ENCODE assay signal across 8 mouse cellular contexts in genomic region chr13:24988391-24988790, GRCm38 (mm10). TPM values are rescaled to one million over a fixed set of nuclear protein-coding genes. Genes with fewer than 3 reads are reported as not detected.
DNase-seq lines count a peak whose midpoint lies in the region; ATAC-seq and TF ChIP-seq lines count a peak whose summit lies in the region.

No protein-coding gene starts in this region.

- intact Hi-C loops in heart, postnatal 14 days (cut with DNase I) = loop anchor here (2.0 kb wide), 1 partner anchor 50 kb away; no protein-coding TSS in a partner anchor

- H3K9me3 ChIP-seq in G1E (replicated peaks) = no peaks in the 10 kb centered on the region
- no peaks in the 10 kb centered on the region for H3K9me3 ChIP-seq in embryonic facial prominence, embryonic 14.5 days (ENCODE audit: control insufficient read depth, low read length)
- H3K9me3 ChIP-seq in lung, embryonic 16.5 days (ENCODE audit: control insufficient read depth, low read length) = no peaks in the 10 kb centered on the region

- no peak for DNase-seq in G1E (ENCODE audit: low spot score)
- peak; percentile 60 for DNase-seq in adrenal gland, postnatal 25 days
- DNase-seq in embryonic facial prominence, embryonic 14.5 days (ENCODE audit: low spot score) = peak; percentile 66
- DNase-seq in heart, postnatal 14 days = peak; percentile 59 to 69
- DNase-seq in kidney, postnatal 25 days = peak; percentile 76 to 79
- peak; percentile 14 for DNase-seq in ovary, postnatal 10 days (ENCODE audit: low spot score)
- DNase-seq in c-Kit-positive CD71-positive TER-119-positive erythroid progenitor cells, embryonic 14.5 days (ENCODE audit: low spot score) = no peak

- no peak overlapping the region for H3K4me2 ChIP-seq in embryonic facial prominence, embryonic 14.5 days (ENCODE audit: low read depth, low read length)
- H3K4me2 ChIP-seq in lung, embryonic 16.5 days (ENCODE audit: low read depth, low read length) = no peak overlapping the region

- no peak overlapping the region for H3K27ac ChIP-seq in embryonic facial prominence, embryonic 14.5 days (replicated peaks; ENCODE audit: low read depth, low read length)
- no peak overlapping the region for H3K27ac ChIP-seq in lung, embryonic 16.5 days (ENCODE audit: low read length)

- ATAC-seq in G1E (ENCODE audit: extremely low read depth, insufficient number of reproducible peaks, low FRiP score, poor library complexity, severe bottlenecking) = no peak; the same call in 1 of the 2 replicates
- ATAC-seq in embryonic facial prominence, embryonic 14.5 days (ENCODE audit: low read depth) = peak; percentile 83
- peak; percentile 78 for ATAC-seq in lung, embryonic 16.5 days (ENCODE audit: low read depth)

- no peak overlapping the region for H3K4me3 ChIP-seq in G1E (ENCODE audit: low read depth, low read length)
- H3K4me3 ChIP-seq in embryonic facial prominence, embryonic 14.5 days (ENCODE audit: low read depth, low read length) = no peak overlapping the region
- H3K4me3 ChIP-seq in lung, embryonic 16.5 days (ENCODE audit: low read length) = no peak overlapping the region

- 25% methylated on average over 7 of the region's 7 CpGs for WGBS in embryonic facial prominence, embryonic 14.5 days
- WGBS in lung, embryonic 16.5 days = 34% methylated on average over 7 of the region's 7 CpGs

- peaks cover 75% of the 10 kb centered on the region for H3K36me3 ChIP-seq in G1E (replicated peaks)
- H3K36me3 ChIP-seq in embryonic facial prominence, embryonic 14.5 days (ENCODE audit: control insufficient read depth, insufficient read depth, low read length) = peaks cover 21% of the 10 kb centered on the region
- H3K36me3 ChIP-seq in lung, embryonic 16.5 days (ENCODE audit: control insufficient read depth, insufficient read depth, low read length) = no peaks in the 10 kb centered on the region; the same call in 1 of the 2 replicates

- no peaks in the 10 kb centered on the region for H3K27me3 ChIP-seq in G1E (ENCODE audit: insufficient read depth, low read length)
- no peaks in the 10 kb centered on the region for H3K27me3 ChIP-seq in embryonic facial prominence, embryonic 14.5 days (replicated peaks; ENCODE audit: control insufficient read depth, insufficient read depth, low read length)
- no peaks in the 10 kb centered on the region for H3K27me3 ChIP-seq in lung, embryonic 16.5 days (ENCODE audit: control insufficient read depth, insufficient read depth, low read depth, low read length)

- H3K9ac ChIP-seq in embryonic facial prominence, embryonic 14.5 days (ENCODE audit: low read depth, low read length) = no peak overlapping the region
- no peak overlapping the region for H3K9ac ChIP-seq in lung, embryonic 16.5 days (ENCODE audit: low read length)

- 0 out of 2 replicates have a peak, but pooled peaks have one; percentile 16 for TF ChIP-seq CTCF in G1E (IDR thresholded peaks at IDR 0.05; ENCODE audit: low read depth, low read length)

- H3K4me1 ChIP-seq in G1E (ENCODE audit: insufficient read depth, low read depth, low read length) = no peaks in the 10 kb centered on the region
- H3K4me1 ChIP-seq in embryonic facial prominence, embryonic 14.5 days (ENCODE audit: control insufficient read depth, insufficient read depth, low read length) = no peaks in the 10 kb centered on the region
- no peaks in the 10 kb centered on the region; the same call in 1 of the 2 replicates for H3K4me1 ChIP-seq in lung, embryonic 16.5 days (replicated peaks; ENCODE audit: control insufficient read depth, insufficient read depth, low read length)

RNA-seq across cellular contexts. Expression of gene Mrs2, which starts 31.8 kb away (rescaled TPM):
- total RNA-seq in G1E (2014; fragmentation: Nextera tagmentation) (47.7 and 58.4 TPM in 2 replicates), G1E (2017) (17.9 and 21.6 TPM in 2 replicates)
- 6.1 and 7.2 TPM in 2 replicates for polyA plus RNA-seq in G1E (2012)
- 79.4 and 86.8 TPM in 2 replicates for total RNA-seq in adrenal gland, postnatal 25 days (2021)
- polyA plus RNA-seq in embryonic facial prominence, embryonic 14.5 days (2014; fragmentation: Nextera tagmentation; extraction: Ambion mirVana) = 18.7 and 25.3 TPM in 2 replicates
- 10 to 100 TPM; 42.3 to 51.0 TPM for total RNA-seq in heart, postnatal 14 days (2021)
- 14.3 and 17.9 TPM in 2 replicates for polyA plus RNA-seq in lung, embryonic 16.5 days (2015; fragmentation: Nextera tagmentation; extraction: Ambion mirVana)

RNA-seq across cellular contexts. Expression of gene Gpld1, which starts 45.4 kb away (rescaled TPM):
- total RNA-seq in G1E (2014; fragmentation: Nextera tagmentation) (not detected in 2 replicates), G1E (2017) (0.22 and 0.23 TPM in 2 replicates)
- 0.01 and 0.02 TPM in 2 replicates for polyA plus RNA-seq in G1E (2012)
- total RNA-seq in adrenal gland, postnatal 25 days (2021) = 5.6 and 7.9 TPM in 2 replicates
- polyA plus RNA-seq in embryonic facial prominence, embryonic 14.5 days (2014; fragmentation: Nextera tagmentation; extraction: Ambion mirVana) = 1.7 and 2.2 TPM in 2 replicates
- 1 to 10 TPM; 1.2 to 1.5 TPM for total RNA-seq in heart, postnatal 14 days (2021)
- polyA plus RNA-seq in lung, embryonic 16.5 days (2015; fragmentation: Nextera tagmentation; extraction: Ambion mirVana) = 1.7 and 1.9 TPM in 2 replicates

RNA-seq across cellular contexts. Expression of gene Aldh5a1, which starts 50.9 kb away (rescaled TPM):
- not detected in 2 replicates for total RNA-seq in G1E (2014; fragmentation: Nextera tagmentation)
- total RNA-seq in G1E (2017) = 0.05 and 0.06 TPM in 2 replicates
- not detected in 2 replicates for polyA plus RNA-seq in G1E (2012)
- total RNA-seq in adrenal gland, postnatal 25 days (2021) = 16.7 and 21.9 TPM in 2 replicates
- polyA plus RNA-seq in embryonic facial prominence, embryonic 14.5 days (2014; fragmentation: Nextera tagmentation; extraction: Ambion mirVana) = 4.3 and 5.6 TPM in 2 replicates
- 10 to 100 TPM; 18.2 to 20.5 TPM for total RNA-seq in heart, postnatal 14 days (2021)
- 7.1 and 7.6 TPM in 2 replicates for polyA plus RNA-seq in lung, embryonic 16.5 days (2015; fragmentation: Nextera tagmentation; extraction: Ambion mirVana)

Comparison
In these comparisons a context has a peak if more than half of its experiments do, and no peak if none do; other contexts are left out.
1. DNase-seq: peak in adrenal gland, postnatal 25 days (single experiment), embryonic facial prominence, embryonic 14.5 days (single experiment), heart, postnatal 14 days (2 of 2), kidney, postnatal 25 days (2 of 2) and ovary, postnatal 10 days (single experiment); none in G1E (single experiment) and c-Kit-positive CD71-positive TER-119-positive erythroid progenitor cells, embryonic 14.5 days (single experiment).
2. RNA of gene Aldh5a1, which starts 50.9 kb away (total RNA-seq): 16.7 to 21.9 TPM in adrenal gland, postnatal 25 days and 18.2 to 20.5 TPM in heart, postnatal 14 days; 0.05 to 0.06 TPM in G1E; every median in the first group is over 10 times any median in the second.